Mouse (Mus musculus): Measurements from ENCODE around the gene Rundc3b. TPM values are rescaled to one million over a fixed set of nuclear protein-coding genes. Genes with fewer than 3 reads are reported as not detected.

Gene Rundc3b
- polyA plus RNA-seq, 1 experiment: not detected

- H3K36me3 ChIP-seq (ENCODE audit: control insufficient read depth): no peaks in the 10 kb centered on the region
- H3K9me3 ChIP-seq (ENCODE audit: control insufficient read depth, low read length): no peaks in the 10 kb centered on the region
- no peak for TF ChIP-seq TAL1 (IDR thresholded peaks at IDR 0.05; ENCODE audit: low read length)
- no peak for TF ChIP-seq GATA1 (IDR thresholded peaks at IDR 0.05; ENCODE audit: low read length)
- no peaks in the 10 kb centered on the region for H3K4me1 ChIP-seq (ENCODE audit: control insufficient read depth)
- no peaks in the 10 kb centered on the region for H3K27me3 ChIP-seq (ENCODE audit: control insufficient read depth)
- H3K4me3 ChIP-seq (replicated peaks): no peak overlapping the region
Measured at GRCm38 (mm10) chr5:8491778-8492177, 131.0 kb downstream of the Rundc3b start.

- Histone ChIP-seq H3K27me3 (ENCODE audit: control insufficient read depth) (no peaks in the 10 kb centered on the region), H3K4me3 (replicated peaks) (no peak overlapping the region), H3K9me3 (ENCODE audit: control insufficient read depth, low read length) (no peaks in the 10 kb centered on the region), H3K36me3 (ENCODE audit: control insufficient read depth) (no peaks in the 10 kb centered on the region), H3K4me1 (ENCODE audit: control insufficient read depth) (no peaks in the 10 kb centered on the region)
- no peak for TF ChIP-seq GATA1 (IDR thresholded peaks at IDR 0.05; ENCODE audit: low read length)
- TF ChIP-seq TAL1 (IDR thresholded peaks at IDR 0.05; ENCODE audit: low read length): no peak
Measured at GRCm38 (mm10) chr5:8489471-8490110, 133.2 kb downstream of the Rundc3b start.

GRCm38 (mm10) chr5:8488701-8489297 lies 134.0 kb downstream of the Rundc3b start:
- H3K9me3 ChIP-seq (ENCODE audit: control insufficient read depth, low read length): no peaks in the 10 kb centered on the region
- no peaks in the 10 kb centered on the region for H3K4me1 ChIP-seq (ENCODE audit: control insufficient read depth)
- H3K4me3 ChIP-seq (replicated peaks): no peak overlapping the region
- H3K27me3 ChIP-seq (ENCODE audit: control insufficient read depth): no peaks in the 10 kb centered on the region
- TF ChIP-seq GATA1 (IDR thresholded peaks at IDR 0.05; ENCODE audit: low read length) (no peak), TAL1 (IDR thresholded peaks at IDR 0.05; ENCODE audit: low read length) (no peak)
- H3K36me3 ChIP-seq (ENCODE audit: control insufficient read depth): no peaks in the 10 kb centered on the region

GRCm38 (mm10) chr5:8487989-8488700 lies 134.6 kb downstream of the Rundc3b start:
- H3K4me3 ChIP-seq (replicated peaks): no peak overlapping the region
- no peak for TF ChIP-seq GATA1 (IDR thresholded peaks at IDR 0.05; ENCODE audit: low read length)
- no peak for TF ChIP-seq TAL1 (IDR thresholded peaks at IDR 0.05; ENCODE audit: low read length)
- no peaks in the 10 kb centered on the region for H3K27me3 ChIP-seq (ENCODE audit: control insufficient read depth)
- no peaks in the 10 kb centered on the region for H3K9me3 ChIP-seq (ENCODE audit: control insufficient read depth, low read length)
- no peaks in the 10 kb centered on the region for H3K4me1 ChIP-seq (ENCODE audit: control insufficient read depth)
- H3K36me3 ChIP-seq (ENCODE audit: control insufficient read depth): no peaks in the 10 kb centered on the region

- no peaks in the 10 kb centered on the region for H3K27me3 ChIP-seq (ENCODE audit: control insufficient read depth)
- no peaks in the 10 kb centered on the region for H3K4me1 ChIP-seq (ENCODE audit: control insufficient read depth)
- no peak overlapping the region for H3K4me3 ChIP-seq (replicated peaks)
- H3K36me3 ChIP-seq (ENCODE audit: control insufficient read depth): peaks cover 38% of the 10 kb centered on the region
- no peaks in the 10 kb centered on the region for H3K9me3 ChIP-seq (ENCODE audit: control insufficient read depth, low read length)
- TF ChIP-seq TAL1 (IDR thresholded peaks at IDR 0.05; ENCODE audit: low read length) (no peak), GATA1 (IDR thresholded peaks at IDR 0.05; ENCODE audit: low read length) (no peak)
Measured at GRCm38 (mm10) chr5:8456561-8456960, 166.2 kb downstream of the Rundc3b start.

- Histone ChIP-seq H3K27me3 (ENCODE audit: control insufficient read depth) (no peaks in the 10 kb centered on the region), H3K4me3 (replicated peaks) (no peak overlapping the region), H3K4me1 (ENCODE audit: control insufficient read depth) (no peaks in the 10 kb centered on the region), H3K9me3 (ENCODE audit: control insufficient read depth, low read length) (no peaks in the 10 kb centered on the region), H3K36me3 (ENCODE audit: control insufficient read depth) (peaks cover 39% of the 10 kb centered on the region)
- no peak for TF ChIP-seq GATA1 (IDR thresholded peaks at IDR 0.05; ENCODE audit: low read length)
- no peak for TF ChIP-seq TAL1 (IDR thresholded peaks at IDR 0.05; ENCODE audit: low read length)
Measured at GRCm38 (mm10) chr5:8455565-8455964, 167.2 kb downstream of the Rundc3b start.

Other genes starting within 250 kb of the Rundc3b start
- gene Dbf4, start 200.2 kb downstream of the Rundc3b start, polyA plus RNA-seq (2012): 3.0 and 4.1 TPM in 2 replicates
- 0.05 and 0.13 TPM in 2 replicates for gene Slc25a40, start 200.1 kb downstream of the Rundc3b start, polyA plus RNA-seq (2012)
- 0.01 TPM in 1 of 2 replicates, not detected in the other for gene Abcb1a, start 37.1 kb upstream of the Rundc3b start, polyA plus RNA-seq (2012)
- gene Abcb1b, start 175.2 kb upstream of the Rundc3b start, polyA plus RNA-seq (2012): not detected in 2 replicates

Data from erythroblast, embryonic 14.5 days (primary cell).